Mouse (Mus musculus) C2C12 (cell line): ENCODE results near the gene Rmi2. TPM values are rescaled to one million over a fixed set of nuclear protein-coding genes. Genes with fewer than 3 reads are reported as not detected.
"Not testable (repeated sequence)": the region's sequence is repeated elsewhere in the genome, so short reads cannot be mapped to it uniquely, and the experiment has no call there.

Source experiments
- H3K27me3 ChIP-seq: one replicate; pipeline ENCODE4 v1.6.1; 2011; ENCODE audit not compliant: control insufficient read depth, insufficient read depth, insufficient read length
- H3K36me3 ChIP-seq: one replicate; pipeline ENCODE4 v1.6.1; 2011; ENCODE audit not compliant: control insufficient read depth, insufficient read depth
- H3K4me3 ChIP-seq: one replicate; pipeline ENCODE4 v1.5.1; 2011; ENCODE audit warnings: mild to moderate bottlenecking, control low read depth; ENCODE audit not compliant: poor library complexity, insufficient read depth, severe bottlenecking
- H3K79me2 ChIP-seq: one replicate; pipeline ENCODE4 v1.6.1; 2011; ENCODE audit not compliant: control insufficient read depth, insufficient read depth
- H3K79me3 ChIP-seq: one replicate; pipeline ENCODE4 v1.6.1; 2011; ENCODE audit warnings: low read depth, control low read depth
- H3ac ChIP-seq: one replicate; pipeline ENCODE3; 2011; ENCODE audit warnings: low read depth; ENCODE audit not compliant: control insufficient read depth, insufficient read length
- CEBPB ChIP-seq: IDR thresholded peaks from one replicate; pipeline ENCODE4 v1.6.1; 2011; ENCODE audit warnings: low read depth, mild to moderate bottlenecking, control low read depth, moderate library complexity
- CTCF ChIP-seq: IDR thresholded peaks from one replicate; pipeline ENCODE4 v1.5.1; 2011; ENCODE audit not compliant: control insufficient read depth, insufficient read depth, insufficient read length
- FOSL1 ChIP-seq: IDR thresholded peaks from one replicate; pipeline ENCODE4 v1.8.0; 2011; ENCODE audit warnings: mild to moderate bottlenecking, low read length; ENCODE audit not compliant: poor library complexity, insufficient read depth, severe bottlenecking
- MAX ChIP-seq: IDR thresholded peaks from one replicate; pipeline ENCODE4 v1.6.1; 2011; ENCODE audit warnings: mild to moderate bottlenecking, control low read depth
- MYOD1 ChIP-seq: IDR thresholded peaks from one replicate; pipeline ENCODE4 v1.6.1; 2011; ENCODE audit warnings: low read depth; ENCODE audit not compliant: control insufficient read depth, insufficient read length
- MYOG ChIP-seq: IDR thresholded peaks from one replicate; pipeline ENCODE4 v1.6.1; 2011; ENCODE audit not compliant: control insufficient read depth, insufficient read length; ENCODE audit errors: extremely low read depth
- USF1 ChIP-seq: IDR thresholded peaks from one replicate; pipeline ENCODE4 v1.6.1; 2011; ENCODE audit warnings: low read depth, mild to moderate bottlenecking, control low read depth, moderate library complexity
- polyA plus RNA-seq: library from polyadenylated mRNA; unstranded; fragments of >200 nt; fragmentation: generic; extraction: Trizol; gene quantifications from one replicate; pipeline ENCODE4 v1.2.1, GENCODE M21; 2012; ENCODE audit warnings: missing spikeins

Gene Rmi2
- polyA plus RNA-seq, 1 experiment: 2.5 TPM

GRCm38 (mm10) chr16:10849965-10850861, 15.4 kb downstream of the Rmi2 start:
- Histone ChIP-seq H3K79me3 (no peaks in the 10 kb centered on the region), H3K4me3 (no peak overlapping the region), H3K79me2 (no peaks in the 10 kb centered on the region), H3K27me3 (no peaks in the 10 kb centered on the region), H3K36me3 (no peaks in the 10 kb centered on the region), H3ac (no peak overlapping the region)
- TF ChIP-seq MYOG: no peak

- H3ac ChIP-seq: no peak overlapping the region
- H3K79me2 ChIP-seq: no peaks in the 10 kb centered on the region
Measured at GRCm38 (mm10) chr16:10850905-10851304, 16.0 kb downstream of the Rmi2 start.

GRCm38 (mm10) chr16:10852216-10852615, 17.4 kb downstream of the Rmi2 start:
- not testable (repeated sequence) for H3K79me2 ChIP-seq, H3K4me3 ChIP-seq, H3K36me3 ChIP-seq, H3K27me3 ChIP-seq, H3K79me3 ChIP-seq, H3ac ChIP-seq

More at GRCm38 (mm10) chr16:10850905-10851304, 16.0 kb downstream of the Rmi2 start:
- Histone ChIP-seq H3K36me3 (no peaks in the 10 kb centered on the region), H3K79me3 (no peaks in the 10 kb centered on the region), H3K27me3 (no peaks in the 10 kb centered on the region), H3K4me3 (no peak overlapping the region)
- no peak for TF ChIP-seq USF1
- TF ChIP-seq MYOG: no peak
- TF ChIP-seq MAX: no peak
- no peak for TF ChIP-seq MYOD1
- TF ChIP-seq FOSL1: no peak
- TF ChIP-seq CEBPB: no peak
- TF ChIP-seq CTCF: no peak

- Histone ChIP-seq H3K79me3 (no peaks in the 10 kb centered on the region), H3K79me2 (no peaks in the 10 kb centered on the region), H3ac (no peak overlapping the region), H3K27me3 (no peaks in the 10 kb centered on the region), H3K36me3 (no peaks in the 10 kb centered on the region), H3K4me3 (no peak overlapping the region)
- TF ChIP-seq CTCF (no peak), FOSL1 (no peak), USF1 (no peak), CEBPB (no peak), MAX (no peak), MYOG (no peak), MYOD1 (no peak)
Measured at GRCm38 (mm10) chr16:10859726-10860245, 24.9 kb downstream of the Rmi2 start.

GRCm38 (mm10) chr16:10861408-10861807, 26.5 kb downstream of the Rmi2 start:
- Histone ChIP-seq H3K4me3 (no peak overlapping the region), H3K36me3 (no peaks in the 10 kb centered on the region), H3K79me2 (no peaks in the 10 kb centered on the region), H3ac (no peak overlapping the region), H3K27me3 (no peaks in the 10 kb centered on the region), H3K79me3 (no peaks in the 10 kb centered on the region)
- TF ChIP-seq FOSL1: no peak
- TF ChIP-seq CEBPB: no peak
- TF ChIP-seq USF1: no peak
- no peak for TF ChIP-seq CTCF
- no peak for TF ChIP-seq MYOG
- no peak for TF ChIP-seq MAX
- no peak for TF ChIP-seq MYOD1

- Histone ChIP-seq H3K79me3 (no peaks in the 10 kb centered on the region), H3ac (no peak overlapping the region), H3K4me3 (no peak overlapping the region), H3K36me3 (no peaks in the 10 kb centered on the region), H3K79me2 (no peaks in the 10 kb centered on the region), H3K27me3 (no peaks in the 10 kb centered on the region)
- no peak for TF ChIP-seq MYOG
- TF ChIP-seq MAX: no peak
- no peak for TF ChIP-seq MYOD1
- no peak for TF ChIP-seq CEBPB
- TF ChIP-seq CTCF: no peak
- no peak for TF ChIP-seq USF1
- TF ChIP-seq FOSL1: no peak
Measured at GRCm38 (mm10) chr16:10864833-10865591, 30.2 kb downstream of the Rmi2 start.
